Mouse (Mus musculus) brain, embryonic 14.5 days (tissue): ENCODE measurements around the gene Pgr. TPM values are rescaled to one million over a fixed set of nuclear protein-coding genes. Genes with fewer than 3 reads are reported as not detected.

Experiments
- DNase-seq: peaks from one replicate; pipeline ENCODE4 v3.0.0-alpha.2; 2011; ENCODE audit warnings: low read depth
- CTCF ChIP-seq: fragments of 200-500 bp; IDR thresholded peaks from 2 replicates; pipeline ENCODE4 v1.5.1; 2012; ENCODE audit warnings: inconsistent platforms, mild to moderate bottlenecking, moderate library complexity, borderline replicate concordance; ENCODE audit not compliant: insufficient read depth, insufficient read length; ENCODE audit errors: extremely low read depth
- POLR2A ChIP-seq: fragments of 200-500 bp; IDR thresholded peaks from 2 replicates; pipeline ENCODE4 v1.6.1; 2012; ENCODE audit warnings: mild to moderate bottlenecking, inconsistent platforms, borderline replicate concordance; ENCODE audit not compliant: poor library complexity, insufficient read depth, insufficient read length, severe bottlenecking; ENCODE audit errors: extremely low read depth
- polyA plus RNA-seq: library from polyadenylated mRNA; depleted of rRNA; stranded (reverse); fragments of >200 nt; gene quantifications from 2 replicates; pipeline ENCODE4 v1.2.3, GENCODE M21; 2012; rRNA removed

Gene Pgr
- polyA plus RNA-seq, 1 experiment: 1.00 TPM

- TF ChIP-seq POLR2A: no peak
- TF ChIP-seq CTCF: no peak
- peak; percentile 42 for DNase-seq
Observed at GRCm38 (mm10) chr9:8970240-8970639, 70.6 kb downstream of the Pgr start.

- TF ChIP-seq POLR2A (no peak), CTCF (no peak)
- DNase-seq: no peak
Observed at GRCm38 (mm10) chr9:8971491-8971890, 71.9 kb downstream of the Pgr start, which contains the start of gene Gm16485. TSS of gene Gm16485 (plus strand) at chr9:8971791.

- DNase-seq: peak; percentile 62
- TF ChIP-seq POLR2A (no peak), CTCF (no peak)
Observed at GRCm38 (mm10) chr9:8977775-8978174, 78.1 kb downstream of the Pgr start.

- TF ChIP-seq CTCF (no peak), POLR2A (no peak)
- no peak for DNase-seq
Observed at GRCm38 (mm10) chr9:8982315-8982714, 82.7 kb downstream of the Pgr start.

GRCm38 (mm10) chr9:8996494-8996893 is 96.9 kb downstream of the Pgr start:
- no peak for DNase-seq
- TF ChIP-seq POLR2A: no peak
- TF ChIP-seq CTCF: no peak

GRCm38 (mm10) chr9:9001170-9001569 is 101.5 kb downstream of the Pgr start:
- DNase-seq: peak; percentile 18
- TF ChIP-seq CTCF: no peak

- TF ChIP-seq POLR2A (no peak), CTCF (no peak)
- DNase-seq: no peak
Observed at GRCm38 (mm10) chr9:9015108-9015507, 115.5 kb downstream of the Pgr start.

Other genes with a start within 250 kb of the Pgr start
- 0.57 and 1.00 TPM in 2 replicates for gene Gm16485, start 72.0 kb downstream of the Pgr start, polyA plus RNA-seq